Mouse (Mus musculus): Measurements from ENCODE around the gene Klhl35. TPM values are rescaled to one million over a fixed set of nuclear protein-coding genes. Genes with fewer than 3 reads are reported as not detected.

The Klhl35 gene
- total RNA-seq, 2 experiments from 2014 or later: not detected

- DNase-seq (ENCODE audit: low spot score): no peak
- intact Hi-C loops (cut with DNase I): loop anchor here (1.0 to 2.0 kb wide), 2 partner anchors 74 to 117 kb away; no protein-coding TSS in a partner anchor
Observed at GRCm38 (mm10) chr7:99449751-99450150, 16.1 kb upstream of the Klhl35 start.

DNA sequence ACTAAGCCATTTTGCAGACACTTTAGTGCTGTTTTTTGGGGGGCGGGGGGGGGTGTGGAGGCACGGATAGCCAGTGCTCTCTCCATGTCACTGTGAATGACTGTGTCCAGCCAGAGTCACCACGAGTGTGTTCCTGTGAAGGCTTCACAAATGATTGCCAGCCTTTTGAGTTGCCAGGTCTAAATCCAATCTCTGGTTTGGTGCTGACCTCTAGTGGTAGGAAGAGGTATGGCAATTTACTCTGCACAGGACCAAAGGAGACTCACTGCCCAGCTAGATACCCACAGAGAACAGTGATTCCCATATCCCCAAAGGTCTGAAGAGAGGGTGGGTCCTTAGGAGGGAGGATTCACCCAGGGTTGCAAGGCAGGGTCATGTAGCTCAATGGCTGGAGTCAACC, 15.1 kb upstream of the Klhl35 start:
- DNase-seq (ENCODE audit: low spot score): peak; percentile 23
- intact Hi-C loops (cut with DNase I): loop anchor here (1.0 to 2.0 kb wide), 2 partner anchors 75 to 118 kb away; no protein-coding TSS in a partner anchor

GRCm38 (mm10) chr7:99452859-99453258, 12.9 kb upstream of the Klhl35 start:
- DNase-seq (ENCODE audit: low spot score): no peak
- intact Hi-C loops (cut with DNase I): no loop called here

DNA sequence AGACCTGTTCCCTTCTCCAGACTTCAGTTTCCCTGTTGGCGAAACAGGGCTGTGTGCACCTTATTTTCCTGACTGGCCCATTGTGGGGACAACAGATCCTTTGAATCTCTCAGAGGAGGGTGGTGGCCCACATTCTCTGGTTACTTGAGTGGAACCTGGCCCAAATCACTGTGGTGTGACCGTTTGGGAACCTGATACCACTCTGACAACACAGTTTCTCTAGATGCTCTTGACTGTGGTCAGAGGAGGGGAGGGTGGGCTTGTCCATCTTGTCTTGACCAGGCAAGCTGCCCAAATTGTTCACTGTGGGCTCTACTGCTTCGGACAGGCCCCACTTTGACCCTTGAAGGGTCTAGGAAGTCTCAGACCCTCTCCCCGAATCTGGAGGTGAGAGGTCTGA, 11.8 kb upstream of the Klhl35 start:
- intact Hi-C loops (cut with DNase I): no loop called here
- no peak for DNase-seq (ENCODE audit: low spot score)

GRCm38 (mm10) chr7:99458849-99459248, 7.0 kb upstream of the Klhl35 start:
- no peak for DNase-seq (ENCODE audit: low spot score)
- intact Hi-C loops (cut with DNase I): no loop called here

- DNase-seq (ENCODE audit: low spot score): no peak
- intact Hi-C loops (cut with DNase I): no loop called here
Observed at GRCm38 (mm10) chr7:99459888-99460652, 5.7 kb upstream of the Klhl35 start.

GRCm38 (mm10) chr7:99463120-99463519, 2.7 kb upstream of the Klhl35 start:
- no peak for DNase-seq (ENCODE audit: low spot score)
- intact Hi-C loops (cut with DNase I): no loop called here

- intact Hi-C loops (cut with DNase I): no loop called here
- no peak for DNase-seq (ENCODE audit: low spot score)
Observed at GRCm38 (mm10) chr7:99467916-99468282, 2.1 kb downstream of the Klhl35 start.

DNA sequence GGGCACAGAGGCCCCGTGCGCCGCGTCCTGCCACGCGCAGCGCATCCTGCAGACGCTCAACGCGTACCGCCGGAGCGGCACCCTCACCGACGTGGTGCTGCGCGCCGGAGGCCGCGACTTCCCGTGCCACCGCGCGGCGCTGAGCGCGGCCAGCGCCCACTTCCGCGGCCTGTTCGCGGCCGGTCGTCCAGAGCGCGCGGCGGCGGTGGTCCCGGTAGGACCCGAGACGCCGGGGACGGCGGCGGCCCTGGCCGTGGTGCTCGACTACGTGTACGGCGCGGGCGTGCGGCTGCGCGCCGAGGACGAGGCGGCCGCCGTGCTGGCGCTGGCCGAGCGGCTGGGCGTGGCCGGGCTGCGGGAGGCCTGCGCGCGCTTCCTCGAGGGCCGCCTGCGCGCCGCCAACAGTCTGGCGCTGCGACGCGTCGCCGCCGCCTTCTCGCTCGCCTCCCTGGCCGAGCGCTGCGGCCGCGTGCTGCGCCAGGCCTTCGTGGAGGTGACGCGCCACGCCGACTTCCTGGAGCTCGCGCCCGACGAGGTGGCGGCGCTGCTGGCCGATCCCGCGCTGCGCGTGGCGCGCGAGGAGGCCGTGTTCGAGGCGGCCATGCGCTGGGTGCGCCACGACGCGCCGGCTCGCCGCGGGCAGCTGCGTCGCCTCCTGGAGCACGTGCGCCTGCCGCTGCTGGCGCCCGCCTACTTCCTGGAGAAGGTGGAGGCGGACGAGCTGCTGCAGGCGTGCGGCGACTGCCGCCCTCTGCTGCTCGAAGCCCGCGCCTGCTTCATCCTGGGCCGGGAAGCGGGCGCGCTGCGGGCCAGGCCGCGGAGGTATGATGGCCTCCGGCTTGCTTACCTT, 2.7 kb downstream of the Klhl35 start:
- DNase-seq (ENCODE audit: low spot score): peak; percentile 53
- intact Hi-C loops (cut with DNase I): no loop called here

- intact Hi-C loops (cut with DNase I): no loop called here
Observed at GRCm38 (mm10) chr7:99469680-99470405, 4.0 kb downstream of the Klhl35 start.

DNA sequence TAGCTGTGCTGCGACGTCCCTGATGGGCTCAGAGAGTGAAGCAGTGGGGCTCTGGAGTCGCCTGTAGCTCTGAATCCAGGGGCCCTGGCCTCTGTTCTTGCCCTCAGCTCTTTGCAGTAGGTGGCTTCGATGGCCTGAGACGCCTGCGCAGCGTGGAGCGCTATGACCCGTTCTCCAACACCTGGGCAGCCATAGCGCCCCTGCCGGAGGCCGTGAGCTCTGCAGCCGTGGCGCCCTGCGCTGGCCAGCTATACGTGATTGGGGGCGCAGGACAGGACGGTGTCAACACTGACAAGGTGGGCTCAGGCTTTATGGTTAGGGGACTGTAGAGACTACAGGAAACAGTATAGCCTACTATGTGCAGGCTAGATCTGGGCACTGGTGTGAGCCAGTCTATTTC, 5.8 kb downstream of the Klhl35 start:
- intact Hi-C loops (cut with DNase I): no loop called here
- no peak for DNase-seq (ENCODE audit: low spot score)

More at GRCm38 (mm10) chr7:99469680-99470405, 4.0 kb downstream of the Klhl35 start:
- no peak for DNase-seq (ENCODE audit: low spot score)

- no peak for DNase-seq (ENCODE audit: low spot score)
- intact Hi-C loops (cut with DNase I): no loop called here
Observed at GRCm38 (mm10) chr7:99473638-99474407, 8.0 kb downstream of the Klhl35 start.

- intact Hi-C loops (cut with DNase I): no loop called here
- DNase-seq (ENCODE audit: low spot score): peak; percentile 13
Observed at GRCm38 (mm10) chr7:99474836-99475561, 9.2 kb downstream of the Klhl35 start.

DNA sequence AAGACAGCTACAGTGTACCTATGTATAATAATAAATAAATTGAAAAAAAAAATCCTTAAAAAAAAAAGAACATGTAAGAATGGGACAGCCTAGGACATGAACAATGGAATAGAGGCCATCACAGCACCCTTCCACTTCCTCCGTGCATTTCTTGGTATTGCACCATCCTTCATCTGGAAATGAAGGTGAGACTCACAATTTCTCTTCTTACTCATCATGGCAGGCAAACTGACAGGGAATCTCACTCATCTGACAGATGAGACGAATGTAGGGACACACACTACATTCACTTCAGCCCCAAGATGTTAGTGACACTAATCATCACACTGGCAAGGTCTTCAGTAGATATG, 9.7 kb downstream of the Klhl35 start:
- DNase-seq (ENCODE audit: low spot score): no peak
- intact Hi-C loops (cut with DNase I): no loop called here

DNA sequence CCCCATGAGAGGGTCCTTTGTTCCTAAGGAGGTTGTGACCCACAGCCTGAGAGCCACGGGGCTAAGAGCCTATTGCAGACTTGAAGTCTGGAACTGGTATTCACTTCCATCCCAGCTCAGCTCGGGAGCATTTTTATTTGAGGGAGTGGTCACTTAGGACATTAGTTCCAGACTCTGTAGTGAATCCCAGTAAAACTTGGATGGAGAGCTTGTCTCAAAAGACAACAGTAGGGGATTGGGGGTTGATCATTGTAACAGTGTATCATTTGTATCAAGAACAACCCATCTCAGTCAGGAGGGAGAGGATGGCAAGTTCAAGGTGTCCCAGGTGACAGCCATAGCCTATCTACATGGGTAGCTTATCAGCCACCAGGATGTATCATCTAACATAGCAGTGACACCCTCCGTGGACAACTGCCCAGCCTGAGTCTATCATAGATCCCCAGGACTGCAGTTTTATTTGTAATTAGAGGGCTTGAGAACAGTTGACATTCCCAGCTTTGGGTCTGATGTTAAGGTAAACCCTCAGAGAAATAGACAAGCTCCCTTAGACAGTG, 10.8 kb downstream of the Klhl35 start:
- intact Hi-C loops (cut with DNase I): no loop called here
- no peak for DNase-seq (ENCODE audit: low spot score)

DNA sequence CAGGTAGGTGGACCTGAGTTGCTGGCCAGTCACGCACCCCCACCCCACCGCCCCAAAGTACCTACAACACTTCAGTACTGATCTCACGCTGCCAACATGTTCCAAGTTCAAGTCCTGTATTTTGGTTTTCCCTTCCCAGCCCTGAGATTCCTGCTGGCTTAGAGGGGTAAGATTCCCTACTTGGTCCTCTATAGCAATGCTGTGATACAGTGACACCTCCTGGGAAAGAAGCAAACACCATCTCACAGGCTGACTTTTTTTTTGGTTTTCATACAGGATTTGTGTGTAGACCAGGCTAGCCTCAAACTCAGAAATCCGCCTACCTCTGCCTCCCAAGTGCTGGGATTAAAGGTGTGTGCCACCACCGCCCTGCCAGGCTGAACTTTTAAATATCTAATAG, 11.4 kb downstream of the Klhl35 start:
- intact Hi-C loops (cut with DNase I): no loop called here
- DNase-seq (ENCODE audit: low spot score): no peak

GRCm38 (mm10) chr7:99482637-99483036, 16.8 kb downstream of the Klhl35 start:
- intact Hi-C loops (cut with DNase I): loop anchor here (10.0 kb wide), 1 partner anchor 372 kb away; the partner anchor contains the start of gene Xrra1
- DNase-seq (ENCODE audit: low spot score): no peak

GRCm38 (mm10) chr7:99483271-99483923, 17.6 kb downstream of the Klhl35 start, which contains the start of gene Rps3:
Gene Rps3 (minus strand): TSS chr7:99483738.
- DNase-seq (ENCODE audit: low spot score): peak; percentile 90
- intact Hi-C loops (cut with DNase I): loop anchor here (10.0 kb wide), 1 partner anchor 371 kb away; the partner anchor contains the start of gene Xrra1

Data from heart, postnatal 25 days (tissue).